Mouse (Mus musculus) erythroblast, embryonic 14.5 days (primary cell): ENCODE measurements around the gene Cdh6.

Experiments used
- GATA1 ChIP-seq: IDR thresholded peaks from 2 replicates; pipeline ENCODE4 v1.6.1; 2012; ENCODE audit warnings: low read length, inconsistent platforms, mixed read lengths
- TAL1 ChIP-seq: IDR thresholded peaks from 3 replicates; pipeline ENCODE4 v1.6.1; 2012; ENCODE audit warnings: low read length, inconsistent platforms, mixed read lengths

DNA sequence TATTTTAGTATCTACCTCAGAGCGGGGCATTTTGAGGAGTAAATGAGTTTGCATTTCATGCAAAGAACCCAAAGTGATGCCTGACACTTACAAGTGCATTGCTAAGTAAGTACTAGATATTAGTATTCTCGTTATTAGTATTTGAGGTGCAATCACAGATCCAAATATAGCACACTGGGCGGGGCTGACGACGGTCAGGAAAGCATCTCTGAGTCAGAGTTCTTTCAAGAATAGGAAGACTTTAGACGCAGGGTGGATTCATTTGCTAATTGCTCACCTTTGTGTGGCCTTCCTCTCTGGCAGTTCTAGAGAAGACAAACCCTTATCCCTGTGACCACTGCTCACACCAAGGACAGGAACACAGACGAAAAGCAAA lies 78.6 kb downstream of the Cdh6 start:
- TF ChIP-seq GATA1 (no peak), TAL1 (no peak)
